Mouse (Mus musculus) kidney, adult 2 months (tissue): ENCODE measurements around the gene Cenpf.

Experiments used
- CTCF ChIP-seq: fragments of 200-500 bp; conservative IDR thresholded peaks from 2 replicates; pipeline ENCODE4 v1.5.1; 2011; ENCODE audit warnings: low read depth, mild to moderate bottlenecking, control low read depth, low read length, moderate library complexity, mixed read lengths; ENCODE audit not compliant: insufficient read depth, insufficient read length
- POLR2A ChIP-seq: fragments of 200-500 bp; IDR thresholded peaks from one replicate; pipeline ENCODE4 v1.6.1; 2011; ENCODE audit warnings: low read depth, low read length, control low read depth

DNA sequence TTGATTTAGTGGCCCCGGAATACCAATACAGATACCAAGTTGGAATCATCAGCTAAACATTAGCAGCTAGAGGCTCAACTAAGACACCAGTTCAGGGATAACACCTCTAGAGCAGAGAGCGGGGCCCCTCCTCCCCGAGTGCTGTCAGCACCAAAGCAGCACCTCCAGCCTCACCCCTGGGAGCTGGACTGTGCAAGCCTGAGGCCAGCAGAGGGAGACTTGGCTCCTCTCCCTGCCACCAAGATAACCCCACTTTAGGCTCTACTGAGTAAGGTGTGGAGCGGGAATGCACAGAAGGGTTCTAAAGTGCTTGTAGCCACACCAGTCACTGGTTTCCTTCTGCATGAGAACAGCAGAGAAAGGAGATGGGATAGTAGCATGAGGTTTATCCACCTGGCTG is 10.5 kb upstream of the Cenpf start:
- TF ChIP-seq POLR2A: no peak
- TF ChIP-seq CTCF: no peak
